In genomic region chr11:103969278-103969677, GRCm38 (mm10) we compare ENCODE assay signal across 19 mouse cellular contexts. TPM values are rescaled to one million over a fixed set of nuclear protein-coding genes. Genes with fewer than 3 reads are reported as not detected.
DNase-seq lines count a peak whose midpoint lies in the region; ATAC-seq lines count a peak whose summit lies in the region.
"Had no signal": no experiment of that assay in that cellular context is flagged by ENCODE, and none has a peak within 500 bp of the region (broad histone marks: within the 10 kb centered on the region; RNA-seq: fewer than 3 reads in every experiment).

No protein-coding gene starts in this region.

- H3K4me3 ChIP-seq in heart, embryonic 11.5 days (ENCODE audit: low read depth, low read length): no peak overlapping the region
- H3K4me3 ChIP-seq in heart, embryonic 10.5 days: no peak overlapping the region

- no peak overlapping the region for H3K4me2 ChIP-seq in heart, embryonic 11.5 days

- WGBS in heart, embryonic 11.5 days (ENCODE audit: insufficient replicate concordance): 90% methylated on average over 5 of the region's 5 CpGs
- WGBS in heart, embryonic 10.5 days: 85% methylated on average over 5 of the region's 5 CpGs

- H3K9ac ChIP-seq in heart, embryonic 11.5 days (ENCODE audit: low read depth, low read length): no peak overlapping the region

- H3K27ac ChIP-seq in heart, embryonic 11.5 days (ENCODE audit: low read depth, low read length): no peak overlapping the region
- H3K27ac ChIP-seq in heart, embryonic 10.5 days: no peak overlapping the region

- H3K27me3 ChIP-seq in heart, embryonic 11.5 days (ENCODE audit: control insufficient read depth, insufficient read depth, low read length): no peaks in the 10 kb centered on the region
- H3K27me3 ChIP-seq in heart, embryonic 10.5 days (ENCODE audit: insufficient read depth, poor library complexity, severe bottlenecking): no peaks in the 10 kb centered on the region
- H3K27me3 ChIP-seq: CH12.LX, Patski had no signal

- intact Hi-C loops in heart, postnatal 36 days (cut with DNase I): no loop called here

- H3K4me1 ChIP-seq in heart, embryonic 11.5 days (ENCODE audit: control insufficient read depth, insufficient read depth, low read length): peaks cover 4% of the 10 kb centered on the region; the same call in 1 of the 2 replicates
- peaks cover 7% of the 10 kb centered on the region for H3K4me1 ChIP-seq in heart, embryonic 10.5 days

- H3K9me3 ChIP-seq in heart, embryonic 11.5 days (replicated peaks; ENCODE audit: control insufficient read depth, low read length): no peaks in the 10 kb centered on the region
- H3K9me3 ChIP-seq in heart, embryonic 10.5 days: no peaks in the 10 kb centered on the region
- H3K9me3 ChIP-seq: G1E had no signal

- peaks cover 5% of the 10 kb centered on the region; the same call in 1 of the 2 replicates for H3K36me3 ChIP-seq in heart, embryonic 11.5 days (ENCODE audit: control insufficient read depth, insufficient read depth, low read length)
- peaks cover 41% of the 10 kb centered on the region for H3K36me3 ChIP-seq in heart, embryonic 10.5 days

- DNase-seq in heart, adult 11 months: peak; percentile 80
- peak; percentile 54 for DNase-seq in heart, embryonic 10.5 days (ENCODE audit: low spot score)
- no peak for DNase-seq in heart, postnatal 36 days
- DNase-seq: adrenal gland, adult 2 months; adrenal gland, adult 8-10 months; adrenal gland, postnatal 10 days; adrenal gland, postnatal 14 days; adrenal gland, postnatal 25 days; adrenal gland, postnatal 36 days; B cell, adult 2 months; cerebellum, adult 11 months; cerebellum, adult 11-12 months; cerebellum, adult 18-20 months had no signal

- ATAC-seq in heart, embryonic 11.5 days (replicated peaks; ENCODE audit: insufficient number of reproducible peaks, low FRiP score, low TSS enrichment): no peak
- ATAC-seq: activated CD4-positive, CD25-positive, alpha-beta regulatory T cell, adult 4 months; CD4-positive, CD25-positive, alpha-beta regulatory T cell, adult 4 months; Patski had no signal

RNA-seq across cellular contexts. Expression of gene Arf2, which starts 2.7 kb away (rescaled TPM):
- 56.0 and 63.2 TPM in 2 replicates for polyA plus RNA-seq in heart, embryonic 11.5 days (2014; fragmentation: Nextera tagmentation; extraction: Ambion mirVana)
- polyA plus RNA-seq in heart, embryonic 10.5 days (2016; fragmentation: Nextera tagmentation; extraction: Ambion mirVana): 51.8 and 53.9 TPM in 2 replicates
- 10 to 100 TPM; 29.8 to 30.4 TPM for total RNA-seq in heart, postnatal 36 days (2021)

RNA-seq across cellular contexts. Expression of gene Nsf, which starts 15.4 kb away (rescaled TPM):
- polyA plus RNA-seq in heart, embryonic 11.5 days (2014; fragmentation: Nextera tagmentation; extraction: Ambion mirVana): 30.5 and 37.0 TPM in 2 replicates
- 43.4 and 46.3 TPM in 2 replicates for polyA plus RNA-seq in heart, embryonic 10.5 days (2016; fragmentation: Nextera tagmentation; extraction: Ambion mirVana)
- total RNA-seq in heart, postnatal 36 days (2021): 10 to 100 TPM; 26.2 to 27.4 TPM

Comparison
In these comparisons a context has a peak if more than half of its experiments do, and no peak if none do; other contexts are left out.
1. DNase-seq: peak in heart, adult 11 months (single experiment) and heart, embryonic 10.5 days (single experiment); none in heart, postnatal 36 days (0 of 2).